Mouse (Mus musculus) thymus, adult 2 months (tissue): ENCODE results near the gene Tmem139. TPM values are rescaled to one million over a fixed set of nuclear protein-coding genes. Genes with fewer than 3 reads are reported as not detected.
A peak's percentile ranks its signal among the peaks of the same experiment; 100 is the strongest.

Experiments used
- DNase-seq: peaks from one replicate; pipeline ENCODE4 v3.0.0; 2021
- H3K27ac ChIP-seq: fragments of 200-500 bp; 2 replicates; pipeline ENCODE4 v1.5.1; 2012; ENCODE audit warnings: low read length, control low read depth; ENCODE audit not compliant: control insufficient read depth, insufficient read depth
- H3K27me3 ChIP-seq: fragments of 200-500 bp; 2 replicates; pipeline ENCODE4 v1.6.1; 2012; ENCODE audit warnings: mild to moderate bottlenecking, low read length, moderate library complexity, mixed read lengths; ENCODE audit not compliant: control insufficient read depth, insufficient read depth
- H3K36me3 ChIP-seq: fragments of 200-500 bp; 2 replicates; pipeline ENCODE4 v1.6.1; 2012; ENCODE audit warnings: mild to moderate bottlenecking, low read length, moderate library complexity; ENCODE audit not compliant: control insufficient read depth, insufficient read depth
- H3K4me1 ChIP-seq: fragments of 200-500 bp; replicated peaks from 2 replicates; pipeline ENCODE4 v1.6.1; 2012; ENCODE audit warnings: low read length; ENCODE audit not compliant: control insufficient read depth, insufficient read depth
- H3K4me3 ChIP-seq: fragments of 200-500 bp; 2 replicates; pipeline ENCODE4 v1.5.1; 2012; ENCODE audit warnings: mild to moderate bottlenecking, low read length, control low read depth, moderate library complexity; ENCODE audit not compliant: control insufficient read depth, insufficient read depth
- CTCF ChIP-seq: fragments of 200-500 bp; IDR thresholded peaks from 2 replicates; pipeline ENCODE4 v1.5.1; 2012; ENCODE audit warnings: mild to moderate bottlenecking, control low read depth, low read length, moderate library complexity, borderline replicate concordance; ENCODE audit not compliant: control insufficient read depth, poor library complexity, insufficient read depth; ENCODE audit errors: extremely low read depth
- POLR2A ChIP-seq: fragments of 200-500 bp; IDR thresholded peaks from 2 replicates; pipeline ENCODE4 v1.6.1; 2012; ENCODE audit warnings: mild to moderate bottlenecking, low read length, control low read depth, moderate library complexity; ENCODE audit not compliant: control insufficient read depth, poor library complexity, insufficient read depth; ENCODE audit errors: extremely low read depth
- WGBS: fragments of 180-500 bp; shearing (Covaris S2); methylation state at CpG from one replicate; pipeline ENCODE4 v1.1.7; 2018; 5-methylcytosine and 5-hydroxymethylcytosine counted together
- polyA plus RNA-seq: library from polyadenylated mRNA; depleted of rRNA; stranded (reverse); fragments of >200 nt; gene quantifications from 2 replicates; pipeline ENCODE4 v1.2.3, GENCODE M21; 2012; rRNA removed

The Tmem139 gene
- polyA plus RNA-seq, 1 experiment = 0.59 TPM

DNA sequence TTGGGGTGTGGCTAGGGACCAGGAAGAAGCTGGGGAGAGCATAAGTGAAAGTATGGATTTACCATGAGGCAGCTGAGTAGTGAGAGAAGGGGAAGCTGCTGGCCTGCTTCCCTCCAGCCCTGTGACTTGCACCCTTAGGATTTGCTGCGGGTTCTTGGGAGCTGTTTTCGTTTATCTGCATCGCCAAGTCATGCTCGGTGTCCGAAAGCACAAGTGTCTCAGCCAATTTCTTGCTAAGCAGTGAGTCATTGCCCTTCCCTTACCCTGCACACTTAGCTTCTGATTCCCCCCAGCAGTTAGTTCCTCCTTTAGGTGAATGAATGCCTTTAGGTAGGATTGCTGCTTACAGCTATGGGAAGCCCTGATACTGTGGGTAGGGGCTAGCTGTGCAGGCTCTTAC is 37.6 kb downstream of the Tmem139 start:
- no peaks in the 10 kb centered on the region for H3K36me3 ChIP-seq
- no peaks in the 10 kb centered on the region for H3K27me3 ChIP-seq
- DNase-seq = no peak
- no peak for TF ChIP-seq POLR2A
- H3K4me1 ChIP-seq = no peaks in the 10 kb centered on the region
- WGBS = 44% methylated on average over 5 of the region's 5 CpGs
- H3K4me3 ChIP-seq = no peak overlapping the region
- no peak overlapping the region for H3K27ac ChIP-seq

- Histone ChIP-seq H3K36me3 (no peaks in the 10 kb centered on the region), H3K27ac (no peak overlapping the region), H3K27me3 (no peaks in the 10 kb centered on the region), H3K4me3 (no peak overlapping the region), H3K4me1 (no peaks in the 10 kb centered on the region)
- TF ChIP-seq CTCF = no peak
- no peak for TF ChIP-seq POLR2A
- WGBS = 70% methylated on average over 8 of the region's 8 CpGs
- DNase-seq = peak; percentile 8
Observed at GRCm38 (mm10) chr6:42309816-42310378, 48.1 kb downstream of the Tmem139 start.

DNA sequence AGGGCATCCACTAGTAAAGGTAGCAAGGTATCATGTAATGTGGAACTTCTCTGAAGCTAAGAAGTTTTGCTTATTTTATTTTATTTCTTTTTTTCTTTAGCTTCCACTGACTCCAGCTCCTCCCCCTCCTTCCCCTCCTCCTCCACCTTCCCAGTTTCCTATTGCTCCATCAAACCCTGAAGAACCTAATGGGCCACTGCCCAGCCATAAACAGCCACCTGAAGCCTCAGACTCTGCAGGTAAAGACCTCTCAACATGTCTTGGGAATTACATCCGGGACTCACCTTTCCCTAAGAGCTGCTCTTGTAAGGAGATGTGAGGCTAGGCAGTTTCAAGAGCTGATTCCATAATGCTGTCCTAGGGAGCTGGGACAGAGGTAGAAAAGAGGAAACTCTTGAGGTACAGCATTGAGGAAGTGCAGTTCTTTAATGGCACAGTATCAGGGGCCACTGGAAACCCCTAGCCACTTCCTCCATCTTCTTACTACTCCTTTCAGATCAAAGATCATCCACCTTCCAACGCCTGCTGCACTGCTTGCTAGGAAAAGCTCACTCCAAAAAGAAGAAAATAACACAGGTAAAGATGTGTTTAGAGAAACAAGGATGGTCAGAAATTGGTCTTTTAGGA is 48.8 kb downstream of the Tmem139 start:
- no peaks in the 10 kb centered on the region for H3K4me1 ChIP-seq
- WGBS = 44% methylated on average over 2 of the region's 2 CpGs
- H3K27ac ChIP-seq = no peak overlapping the region
- H3K27me3 ChIP-seq = no peaks in the 10 kb centered on the region
- DNase-seq = no peak
- TF ChIP-seq CTCF (no peak), POLR2A (no peak)
- H3K4me3 ChIP-seq = no peak overlapping the region
- H3K36me3 ChIP-seq = no peaks in the 10 kb centered on the region

Other genes with a start within 250 kb of the Tmem139 start
- gene Sva, start 223.6 kb upstream of the Tmem139 start, polyA plus RNA-seq = not detected in 2 replicates
- not detected in 2 replicates for gene Tas2r139, start 121.0 kb upstream of the Tmem139 start, polyA plus RNA-seq
- not detected in 2 replicates for gene Tas2r144, start 46.6 kb upstream of the Tmem139 start, polyA plus RNA-seq
- gene Gstk1, start 16.0 kb upstream of the Tmem139 start, polyA plus RNA-seq = 9.7 and 11.7 TPM in 2 replicates
- gene Casp2, start 3.0 kb downstream of the Tmem139 start, polyA plus RNA-seq = 116 and 123 TPM in 2 replicates
- 0.66 and 1.00 TPM in 2 replicates for gene Clcn1, start 24.7 kb downstream of the Tmem139 start, polyA plus RNA-seq
- gene Fam131b, start 62.7 kb downstream of the Tmem139 start, polyA plus RNA-seq = 0.17 and 0.24 TPM in 2 replicates
- gene Zyx, start 87.7 kb downstream of the Tmem139 start, polyA plus RNA-seq = 209 and 222 TPM in 2 replicates
- 3.6 and 4.7 TPM in 2 replicates for gene Epha1, start 111.3 kb downstream of the Tmem139 start, polyA plus RNA-seq
- 0.26 and 0.55 TPM in 2 replicates for gene Tas2r143, start 138.3 kb downstream of the Tmem139 start, polyA plus RNA-seq
- gene Tas2r135, start 143.5 kb downstream of the Tmem139 start, polyA plus RNA-seq = 0.15 TPM in 1 of 2 replicates, not detected in the other
- gene Tas2r126, start 172.6 kb downstream of the Tmem139 start, polyA plus RNA-seq = not detected in 2 replicates
- gene Olfr458, start 203.2 kb downstream of the Tmem139 start, polyA plus RNA-seq = not detected in 2 replicates
- gene Olfr457, start 214.4 kb downstream of the Tmem139 start, polyA plus RNA-seq = not detected in 2 replicates
- not detected in 2 replicates for gene Olfr456, start 225.2 kb downstream of the Tmem139 start, polyA plus RNA-seq